Comparison of ENCODE assay signal across 10 mouse cellular contexts in the genomic region with DNA sequence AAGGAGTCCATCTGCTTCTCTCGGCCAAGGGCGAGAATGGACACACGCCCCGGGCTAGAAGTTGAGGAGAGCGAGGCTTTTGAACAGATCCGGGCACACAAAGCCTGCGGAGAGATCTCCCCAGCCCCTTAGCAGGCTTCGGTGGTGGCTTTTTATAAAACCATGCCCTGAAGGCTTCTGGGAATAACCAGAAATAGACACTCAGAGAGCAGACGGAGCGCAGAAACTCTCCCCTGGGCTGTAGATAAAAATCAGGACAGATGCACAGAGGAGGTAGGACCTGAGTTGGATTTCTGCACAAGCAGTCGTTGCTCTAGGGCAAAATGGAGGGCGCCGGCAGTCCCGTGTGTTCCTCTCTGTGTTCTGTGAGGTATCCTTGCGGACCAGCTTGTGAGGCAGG. TPM values are rescaled to one million over a fixed set of nuclear protein-coding genes. Genes with fewer than 3 reads are reported as not detected.
A peak's percentile ranks its signal among the peaks of the same experiment; 100 is the strongest.
DNase-seq lines count a peak whose midpoint lies in the region; ATAC-seq and TF ChIP-seq lines count a peak whose summit lies in the region.
"Had no signal": no experiment of that assay in that cellular context is flagged by ENCODE, and none has a peak within 500 bp of the region (broad histone marks: within the 10 kb centered on the region; RNA-seq: fewer than 3 reads in every experiment).

No protein-coding gene starts in this region.

- peak overlapping the region; percentile 22; the same call in 1 of the 2 replicates for H3K27ac ChIP-seq in heart, embryonic 11.5 days (ENCODE audit: low read depth, low read length)
- peak overlapping the region; percentile 31; the same call in 1 of the 2 replicates for H3K27ac ChIP-seq in embryonic facial prominence, embryonic 12.5 days
- no peak overlapping the region for H3K27ac ChIP-seq in midbrain, embryonic 11.5 days (ENCODE audit: low read depth, low read length)
- no peak overlapping the region for H3K27ac ChIP-seq in liver, postnatal 0 days (ENCODE audit: low read depth)
- no peak overlapping the region for H3K27ac ChIP-seq in kidney, embryonic 14.5 days (ENCODE audit: low read depth, low read length)

- TF ChIP-seq EP300 in liver, postnatal 0 days (IDR thresholded peaks at IDR 0.05; ENCODE audit: low read depth) = no peak

- intact Hi-C loops in heart, postnatal 36 days (cut with DNase I) = no loop called here

- H3K9me3 ChIP-seq in heart, embryonic 11.5 days (replicated peaks; ENCODE audit: control insufficient read depth, low read length) = no peaks in the 10 kb centered on the region
- H3K9me3 ChIP-seq in E14TG2a.4 (ENCODE audit: low read length) = no peaks in the 10 kb centered on the region
- no peaks in the 10 kb centered on the region for H3K9me3 ChIP-seq in embryonic facial prominence, embryonic 12.5 days
- H3K9me3 ChIP-seq in midbrain, embryonic 11.5 days (ENCODE audit: control insufficient read depth, low read length) = no peaks in the 10 kb centered on the region; the same call in 1 of the 2 replicates
- no peaks in the 10 kb centered on the region for H3K9me3 ChIP-seq in liver, postnatal 0 days (ENCODE audit: low read length)
- no peaks in the 10 kb centered on the region for H3K9me3 ChIP-seq in kidney, embryonic 14.5 days (ENCODE audit: control insufficient read depth, low read length)

- H3K36me3 ChIP-seq in heart, embryonic 11.5 days (ENCODE audit: control insufficient read depth, insufficient read depth, low read length) = peaks cover 4% of the 10 kb centered on the region; the same call in 1 of the 2 replicates
- peaks cover 18% of the 10 kb centered on the region for H3K36me3 ChIP-seq in E14TG2a.4 (ENCODE audit: insufficient read depth, low read length)
- H3K36me3 ChIP-seq in embryonic facial prominence, embryonic 12.5 days = peaks cover 33% of the 10 kb centered on the region
- no peaks in the 10 kb centered on the region for H3K36me3 ChIP-seq in midbrain, embryonic 11.5 days (ENCODE audit: control insufficient read depth, insufficient read depth, low read length)
- H3K36me3 ChIP-seq in liver, postnatal 0 days (replicated peaks; ENCODE audit: insufficient read depth, low read length) = peaks cover 33% of the 10 kb centered on the region
- H3K36me3 ChIP-seq in kidney, embryonic 14.5 days (ENCODE audit: control insufficient read depth, insufficient read depth, low read length) = 0 out of 2 replicates have a peak, but pooled peaks cover 7% of the 10 kb centered on the region

- no peak for DNase-seq in heart, postnatal 36 days
- peak; percentile 51 for DNase-seq in midbrain, embryonic 11.5 days (ENCODE audit: low spot score, missing footprints)
- no peak for DNase-seq in liver, postnatal 0 days
- no peak for DNase-seq in lung, postnatal 10 days
- DNase-seq: kidney, postnatal 10 days had no signal

- H3K9ac ChIP-seq in heart, embryonic 11.5 days (ENCODE audit: low read depth, low read length) = no peak overlapping the region
- no peak overlapping the region for H3K9ac ChIP-seq in embryonic facial prominence, embryonic 12.5 days
- no peak overlapping the region for H3K9ac ChIP-seq in midbrain, embryonic 11.5 days (ENCODE audit: low read length)
- no peak overlapping the region for H3K9ac ChIP-seq in liver, postnatal 0 days (replicated peaks)
- no peak overlapping the region for H3K9ac ChIP-seq in kidney, embryonic 14.5 days (ENCODE audit: low read depth, low read length)

- ATAC-seq in heart, embryonic 11.5 days (replicated peaks; ENCODE audit: insufficient number of reproducible peaks, low FRiP score, low TSS enrichment) = no peak
- ATAC-seq in embryonic facial prominence, embryonic 12.5 days (ENCODE audit: insufficient number of reproducible peaks, insufficient read depth, low FRiP score, low TSS enrichment) = no peak
- no peak for ATAC-seq in midbrain, embryonic 11.5 days (ENCODE audit: low FRiP score)
- ATAC-seq in liver, postnatal 0 days = no peak
- ATAC-seq in kidney, embryonic 14.5 days (ENCODE audit: low FRiP score, low TSS enrichment) = no peak
- ATAC-seq: CD4-positive, CD25-positive, alpha-beta regulatory T cell, adult 4 months had no signal

- H3K4me1 ChIP-seq in heart, embryonic 11.5 days (ENCODE audit: control insufficient read depth, insufficient read depth, low read length) = peaks cover 14% of the 10 kb centered on the region; the same call in 1 of the 2 replicates
- H3K4me1 ChIP-seq in E14TG2a.4 (replicated peaks; ENCODE audit: low read depth, low read length) = peaks cover 48% of the 10 kb centered on the region
- 0 out of 2 replicates have a peak, but pooled peaks cover 5% of the 10 kb centered on the region for H3K4me1 ChIP-seq in embryonic facial prominence, embryonic 12.5 days
- H3K4me1 ChIP-seq in midbrain, embryonic 11.5 days (ENCODE audit: control insufficient read depth, insufficient read depth, low read length) = no peaks in the 10 kb centered on the region
- H3K4me1 ChIP-seq in liver, postnatal 0 days (ENCODE audit: insufficient read depth) = no peaks in the 10 kb centered on the region
- no peaks in the 10 kb centered on the region for H3K4me1 ChIP-seq in kidney, embryonic 14.5 days (ENCODE audit: control insufficient read depth, insufficient read depth, low read length)

- TF ChIP-seq CTCF in E14TG2a.4 (conservative IDR thresholded peaks at IDR 0.05; ENCODE audit: low read length) = no peak
- TF ChIP-seq CTCF in liver, postnatal 0 days (IDR thresholded peaks at IDR 0.05; ENCODE audit: low read depth) = no peak

- 64% methylated on average over 15 of the region's 15 CpGs for WGBS in heart, embryonic 11.5 days (ENCODE audit: insufficient replicate concordance)
- WGBS in embryonic facial prominence, embryonic 12.5 days = 55% methylated on average over 15 of the region's 15 CpGs
- WGBS in midbrain, embryonic 11.5 days = 78% methylated on average over 15 of the region's 15 CpGs
- WGBS in liver, postnatal 0 days (ENCODE audit: insufficient replicate concordance) = 88% methylated on average over 15 of the region's 15 CpGs
- 79% methylated on average over 15 of the region's 15 CpGs for WGBS in kidney, embryonic 14.5 days

- H3K27me3 ChIP-seq in heart, embryonic 11.5 days (ENCODE audit: control insufficient read depth, insufficient read depth, low read length) = no peaks in the 10 kb centered on the region
- peaks cover 11% of the 10 kb centered on the region; the same call in 1 of the 2 replicates for H3K27me3 ChIP-seq in E14TG2a.4 (ENCODE audit: insufficient read depth, low read length)
- no peaks in the 10 kb centered on the region for H3K27me3 ChIP-seq in embryonic facial prominence, embryonic 12.5 days
- H3K27me3 ChIP-seq in midbrain, embryonic 11.5 days (ENCODE audit: control insufficient read depth, insufficient read depth, low read length) = no peaks in the 10 kb centered on the region
- H3K27me3 ChIP-seq in liver, postnatal 0 days (ENCODE audit: insufficient read depth, low read length) = no peaks in the 10 kb centered on the region
- no peaks in the 10 kb centered on the region for H3K27me3 ChIP-seq in kidney, embryonic 14.5 days (ENCODE audit: control insufficient read depth, insufficient read depth, low read length)

- no peak overlapping the region for H3K4me2 ChIP-seq in heart, embryonic 11.5 days
- no peak overlapping the region for H3K4me2 ChIP-seq in embryonic facial prominence, embryonic 12.5 days (replicated peaks)
- H3K4me2 ChIP-seq in midbrain, embryonic 11.5 days = no peak overlapping the region
- H3K4me2 ChIP-seq in liver, postnatal 0 days (ENCODE audit: low read depth, low read length) = no peak overlapping the region
- H3K4me2 ChIP-seq in kidney, embryonic 14.5 days (replicated peaks; ENCODE audit: low read depth, low read length) = no peak overlapping the region

- no peak overlapping the region for H3K4me3 ChIP-seq in heart, embryonic 11.5 days (ENCODE audit: low read depth, low read length)
- H3K4me3 ChIP-seq in E14TG2a.4 (replicated peaks; ENCODE audit: low read length) = peak overlapping the region; percentile 48
- no peak overlapping the region for H3K4me3 ChIP-seq in embryonic facial prominence, embryonic 12.5 days
- no peak overlapping the region for H3K4me3 ChIP-seq in midbrain, embryonic 11.5 days (ENCODE audit: low read depth, low read length)
- no peak overlapping the region for H3K4me3 ChIP-seq in liver, postnatal 0 days (ENCODE audit: low read depth, low read length)
- no peak overlapping the region for H3K4me3 ChIP-seq in kidney, embryonic 14.5 days (ENCODE audit: low read length)

RNA-seq across cellular contexts. Expression of a gene that starts 20.5 kb away (rescaled TPM):
- 11.7 and 11.8 TPM in 2 replicates for polyA plus RNA-seq in heart, embryonic 11.5 days (2014; fragmentation: Nextera tagmentation; extraction: Ambion mirVana)
- total RNA-seq in heart, postnatal 36 days (2021) = 1 to 10 TPM; 6.8 to 8.0 TPM
- polyA plus RNA-seq in embryonic facial prominence, embryonic 12.5 days (2016; fragmentation: Nextera tagmentation; extraction: Ambion mirVana) = 11.2 and 11.7 TPM in 2 replicates
- polyA plus RNA-seq in midbrain, embryonic 11.5 days (2014; fragmentation: Nextera tagmentation; extraction: Ambion mirVana) = 8.8 and 10.0 TPM in 2 replicates
- polyA plus RNA-seq in liver, postnatal 0 days (2015; fragmentation: Nextera tagmentation; extraction: Ambion mirVana) = 13.5 and 14.3 TPM in 2 replicates
- polyA plus RNA-seq in kidney, embryonic 14.5 days (2014; fragmentation: Nextera tagmentation; extraction: Ambion mirVana) = 8.4 and 12.3 TPM in 2 replicates

RNA-seq across cellular contexts. Expression of a gene that starts 33.0 kb away (rescaled TPM):
- 2.0 and 2.7 TPM in 2 replicates for polyA plus RNA-seq in heart, embryonic 11.5 days (2014; fragmentation: Nextera tagmentation; extraction: Ambion mirVana)
- total RNA-seq in heart, postnatal 36 days (2021) = 10 to 100 TPM; 17.3 to 20.0 TPM
- 2.1 and 3.4 TPM in 2 replicates for polyA plus RNA-seq in embryonic facial prominence, embryonic 12.5 days (2016; fragmentation: Nextera tagmentation; extraction: Ambion mirVana)
- polyA plus RNA-seq in midbrain, embryonic 11.5 days (2014; fragmentation: Nextera tagmentation; extraction: Ambion mirVana) = 0.06 and 0.11 TPM in 2 replicates
- 0.20 and 0.33 TPM in 2 replicates for polyA plus RNA-seq in liver, postnatal 0 days (2015; fragmentation: Nextera tagmentation; extraction: Ambion mirVana)
- polyA plus RNA-seq in kidney, embryonic 14.5 days (2014; fragmentation: Nextera tagmentation; extraction: Ambion mirVana) = 0.20 and 0.23 TPM in 2 replicates

RNA-seq across cellular contexts. Expression of a gene that starts 51.5 kb away (rescaled TPM):
- polyA plus RNA-seq in heart, embryonic 11.5 days (2014; fragmentation: Nextera tagmentation; extraction: Ambion mirVana) = 962 and 991 TPM in 2 replicates
- 10 to 100 TPM; 28.4 to 28.9 TPM for total RNA-seq in heart, postnatal 36 days (2021)
- polyA plus RNA-seq in embryonic facial prominence, embryonic 12.5 days (2016; fragmentation: Nextera tagmentation; extraction: Ambion mirVana) = 2,563 and 2,644 TPM in 2 replicates
- polyA plus RNA-seq in midbrain, embryonic 11.5 days (2014; fragmentation: Nextera tagmentation; extraction: Ambion mirVana) = 4,454 and 4,703 TPM in 2 replicates
- 249 and 258 TPM in 2 replicates for polyA plus RNA-seq in liver, postnatal 0 days (2015; fragmentation: Nextera tagmentation; extraction: Ambion mirVana)
- 1,829 and 1,880 TPM in 2 replicates for polyA plus RNA-seq in kidney, embryonic 14.5 days (2014; fragmentation: Nextera tagmentation; extraction: Ambion mirVana)

Comparison
In these comparisons a context has a peak if more than half of its experiments do, and no peak if none do; other contexts are left out.
1. H3K27ac ChIP-seq: peak in heart, embryonic 11.5 days (single experiment) and embryonic facial prominence, embryonic 12.5 days (single experiment); none in midbrain, embryonic 11.5 days (single experiment), liver, postnatal 0 days (single experiment) and kidney, embryonic 14.5 days (single experiment).